Mouse (Mus musculus) limb, embryonic 10.5 days (tissue): ENCODE results near the gene 4931429L15Rik. TPM values are rescaled to one million over a fixed set of nuclear protein-coding genes. Genes with fewer than 3 reads are reported as not detected.

Experiments
- DNase-seq: peaks from one replicate; pipeline ENCODE4 v3.0.0-alpha.2; 2017; ENCODE audit warnings: low spot score
- H3K27ac ChIP-seq: fragments of 300-500 bp; sonication (generic); 2 replicates; pipeline ENCODE4 v1.5.1; 2016; ENCODE audit warnings: mild to moderate bottlenecking
- H3K27me3 ChIP-seq: fragments of 300-500 bp; sonication (generic); 2 replicates; pipeline ENCODE4 v1.6.1; 2016; ENCODE audit warnings: low read depth, mild to moderate bottlenecking; ENCODE audit not compliant: poor library complexity, severe bottlenecking
- H3K36me3 ChIP-seq: fragments of 300-500 bp; sonication (generic); 2 replicates; pipeline ENCODE4 v1.6.1; 2016; ENCODE audit warnings: mild to moderate bottlenecking, moderate library complexity
- H3K4me1 ChIP-seq: fragments of 300-500 bp; sonication (generic); 2 replicates; pipeline ENCODE4 v1.6.1; 2016
- H3K4me3 ChIP-seq: fragments of 300-500 bp; sonication (generic); 2 replicates; pipeline ENCODE4 v1.5.1; 2016; ENCODE audit warnings: mild to moderate bottlenecking, moderate library complexity
- H3K9me3 ChIP-seq: fragments of 300-500 bp; sonication (generic); replicated peaks from 2 replicates; pipeline ENCODE4 v1.6.1; 2016; ENCODE audit warnings: mild to moderate bottlenecking
- WGBS: fragments of 180-500 bp; shearing (Covaris S2); methylation state at CpG from one replicate; pipeline ENCODE4 v1.1.7; 2016; 5-methylcytosine and 5-hydroxymethylcytosine counted together
- polyA plus RNA-seq: library from polyadenylated mRNA; unstranded; fragments of >200 nt; fragmentation: Nextera tagmentation; extraction: Ambion mirVana; gene quantifications from 2 replicates; pipeline ENCODE4 v1.2.1, GENCODE M21; 2016

The 4931429L15Rik gene
- polyA plus RNA-seq, 1 experiment from 2014 or later: not detected

DNA sequence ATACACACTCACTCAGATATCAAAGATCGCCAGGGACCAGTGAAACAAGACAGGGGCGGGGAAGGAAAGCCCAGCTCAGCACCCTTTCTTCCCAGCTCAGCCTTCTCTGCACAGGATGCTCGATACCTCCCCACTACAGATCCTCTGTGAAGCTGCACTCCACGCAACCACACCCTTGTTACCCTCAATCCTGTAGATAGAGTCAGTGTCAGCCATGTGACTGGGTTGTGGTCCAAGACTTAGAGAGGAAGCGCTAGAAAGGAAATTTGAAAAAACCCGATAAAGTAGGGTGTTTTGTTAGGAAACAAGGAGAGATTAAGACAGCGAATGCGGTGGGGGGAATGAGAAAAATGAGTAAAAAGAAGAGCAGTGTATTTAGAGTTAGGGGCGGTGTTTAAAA lies 47.7 kb downstream of the 4931429L15Rik start:
- Histone ChIP-seq H3K36me3 (peaks cover 29% of the 10 kb centered on the region), H3K9me3 (no peaks in the 10 kb centered on the region), H3K4me3 (no peak overlapping the region), H3K4me1 (peaks cover 28% of the 10 kb centered on the region), H3K27me3 (peaks cover 40% of the 10 kb centered on the region), H3K27ac (no peak overlapping the region)
- DNase-seq: no peak
- WGBS: 87% methylated on average over 9 of the region's 9 CpGs

DNA sequence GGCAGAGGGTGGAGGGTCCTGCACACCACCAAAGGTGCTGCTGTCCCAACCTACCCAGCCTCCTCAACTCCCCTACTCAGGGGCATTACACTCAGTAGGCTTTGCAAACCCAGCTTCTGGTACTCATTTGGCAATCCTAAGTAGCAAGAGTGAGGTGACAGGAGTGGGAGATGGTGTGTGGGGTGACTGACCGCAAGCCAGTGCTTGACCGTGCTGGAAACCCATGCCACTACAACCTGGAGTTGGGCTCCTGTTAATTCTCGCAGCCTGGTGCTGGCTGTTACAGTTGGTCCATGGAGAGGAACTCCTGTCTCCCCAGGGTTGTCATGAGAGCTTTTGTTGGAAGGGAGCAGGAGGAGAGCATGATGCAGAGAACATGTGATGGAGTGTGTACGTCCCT lies 49.0 kb downstream of the 4931429L15Rik start:
- Histone ChIP-seq H3K36me3 (peaks cover 16% of the 10 kb centered on the region), H3K27me3 (peaks cover 40% of the 10 kb centered on the region), H3K27ac (no peak overlapping the region), H3K4me3 (no peak overlapping the region), H3K9me3 (no peaks in the 10 kb centered on the region), H3K4me1 (peaks cover 28% of the 10 kb centered on the region)
- WGBS: 96% methylated on average over 4 of the region's 4 CpGs
- DNase-seq: no peak

DNA sequence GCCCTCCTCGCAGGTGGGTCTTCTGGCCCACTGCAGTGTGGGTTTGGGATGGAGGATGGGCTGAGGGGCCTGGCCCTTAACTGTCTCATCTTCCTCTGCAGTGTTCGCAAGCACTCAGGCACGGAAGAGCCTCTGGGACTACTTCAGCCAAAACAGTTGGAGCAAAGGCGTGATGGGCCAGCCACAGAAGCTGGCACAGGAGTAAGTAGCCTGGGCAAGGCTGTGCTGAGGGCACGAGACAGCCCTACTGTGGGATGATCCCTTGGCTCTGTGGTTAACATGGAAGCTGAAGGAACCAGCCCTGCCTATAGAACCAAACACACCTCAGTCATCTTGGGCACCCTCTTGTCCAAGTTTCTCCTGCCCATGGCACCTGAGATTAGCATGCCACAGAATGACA lies 50.7 kb downstream of the 4931429L15Rik start:
- no peaks in the 10 kb centered on the region for H3K9me3 ChIP-seq
- no peak for DNase-seq
- no peak overlapping the region for H3K4me3 ChIP-seq
- H3K27ac ChIP-seq: no peak overlapping the region
- H3K36me3 ChIP-seq: no peaks in the 10 kb centered on the region
- peaks cover 40% of the 10 kb centered on the region for H3K27me3 ChIP-seq
- 90% methylated on average over 5 of the region's 5 CpGs for WGBS
- H3K4me1 ChIP-seq: peaks cover 26% of the 10 kb centered on the region

DNA sequence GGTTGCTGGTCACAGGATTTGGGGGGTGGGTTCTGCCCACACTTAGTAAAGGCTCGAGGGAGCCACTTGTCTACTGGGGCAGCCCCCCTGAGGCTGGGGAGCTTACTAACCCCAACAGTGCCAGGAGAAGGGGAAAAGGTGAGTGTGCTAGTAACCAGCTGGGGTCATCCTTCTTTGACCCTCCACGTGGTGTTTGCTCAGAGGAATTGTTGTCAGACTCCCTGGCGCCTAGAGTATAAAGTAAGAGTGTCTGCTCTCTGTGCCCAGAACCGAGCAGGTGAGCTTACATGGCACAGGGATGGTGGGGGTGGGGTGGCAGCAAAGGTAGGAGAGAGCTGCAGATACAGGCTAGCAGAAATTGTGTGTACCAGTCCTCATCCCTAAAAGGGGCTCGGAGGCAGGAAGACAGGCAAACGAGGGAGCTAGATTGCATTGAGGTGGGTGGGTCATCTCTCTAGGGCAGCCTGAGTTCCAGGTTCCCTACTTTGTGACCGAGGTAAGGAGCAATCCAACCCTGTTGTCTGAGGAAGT lies 51.4 kb downstream of the 4931429L15Rik start, which contains the start of gene Apoa5:
Gene Apoa5 (plus strand): TSS at position 291 of the 531 bp plus-strand sequence.
- no peak within 1 kb of the TSS for H3K27ac ChIP-seq
- WGBS: 61% methylated on average over 7 of the region's 7 CpGs
- H3K36me3 ChIP-seq: no peaks in the 10 kb centered on the region
- H3K9me3 ChIP-seq: no peaks in the 10 kb centered on the region
- H3K4me3 ChIP-seq: no peak within 1 kb of the TSS
- H3K27me3 ChIP-seq: peaks cover 40% of the 10 kb centered on the region
- DNase-seq: no peak
- H3K4me1 ChIP-seq: peaks cover 18% of the 10 kb centered on the region

DNA sequence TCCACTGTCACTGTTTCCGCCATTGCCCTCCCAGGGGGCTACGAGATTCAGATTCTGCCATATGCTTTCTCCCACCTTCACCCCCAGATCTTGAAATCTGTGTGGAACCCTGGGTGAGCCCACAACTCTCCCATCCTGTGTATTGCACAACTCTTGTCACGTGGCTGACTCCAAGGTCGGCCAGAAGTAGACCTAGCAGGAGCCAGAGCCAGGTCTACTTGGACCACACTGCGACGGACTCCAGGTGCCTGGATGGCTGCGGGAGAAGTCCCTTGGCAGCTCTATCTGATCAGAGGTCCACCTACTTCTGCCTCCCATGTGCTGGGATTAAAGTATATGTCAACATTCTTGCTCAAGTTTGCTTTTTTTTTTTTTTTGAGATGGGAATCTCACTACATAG lies 58.7 kb downstream of the 4931429L15Rik start:
- H3K27ac ChIP-seq: no peak overlapping the region
- H3K36me3 ChIP-seq: no peaks in the 10 kb centered on the region
- WGBS: 88% methylated on average over 7 of the region's 7 CpGs
- DNase-seq: no peak
- H3K4me3 ChIP-seq: no peak overlapping the region
- H3K27me3 ChIP-seq: no peaks in the 10 kb centered on the region
- H3K9me3 ChIP-seq: no peaks in the 10 kb centered on the region
- H3K4me1 ChIP-seq: peaks cover 4% of the 10 kb centered on the region; the same call in 1 of the 2 replicates

DNA sequence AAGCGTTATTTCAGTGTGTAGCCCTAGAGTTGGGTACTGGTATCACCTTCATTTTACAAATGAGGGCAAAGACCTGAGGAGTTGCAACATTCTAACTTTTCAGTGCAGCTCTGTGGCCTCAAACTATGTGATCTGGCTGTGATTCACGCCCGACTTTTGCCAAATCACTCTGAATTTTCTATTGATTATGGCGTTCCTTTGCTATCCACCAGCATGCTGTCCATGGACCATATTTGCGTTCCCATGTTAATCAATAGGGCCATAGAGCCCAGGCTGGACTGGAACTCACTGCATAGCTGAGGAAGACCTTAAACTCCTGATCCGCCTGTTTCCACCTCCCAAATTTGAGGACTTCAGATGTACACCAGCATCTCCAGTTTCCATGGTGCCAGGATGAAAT lies 60.7 kb downstream of the 4931429L15Rik start:
- H3K27me3 ChIP-seq: no peaks in the 10 kb centered on the region
- WGBS: 89% methylated on average over 6 of the region's 6 CpGs

DNA sequence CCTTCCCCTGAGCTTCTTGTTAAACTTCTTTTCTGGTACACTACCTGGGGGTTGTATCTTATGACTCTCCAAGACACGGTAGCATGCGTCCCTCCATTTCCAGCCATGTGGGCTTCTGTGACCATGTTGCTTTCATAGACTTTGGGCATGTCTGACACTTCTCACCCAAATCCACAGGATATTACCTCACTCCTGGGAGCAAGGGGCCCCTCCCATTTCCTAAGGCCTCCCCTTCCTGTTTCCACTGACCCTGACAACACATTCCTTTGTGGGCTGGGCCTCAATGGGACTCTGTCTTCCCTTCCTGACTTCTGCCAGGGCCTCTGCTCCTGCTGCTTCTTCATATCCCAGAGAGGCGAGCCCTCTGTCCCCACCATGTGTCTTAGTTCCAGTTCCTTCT lies 62.2 kb downstream of the 4931429L15Rik start:
- Histone ChIP-seq H3K36me3 (no peaks in the 10 kb centered on the region), H3K9me3 (no peaks in the 10 kb centered on the region), H3K27me3 (no peaks in the 10 kb centered on the region), H3K4me3 (no peak overlapping the region), H3K27ac (no peak overlapping the region), H3K4me1 (peaks cover 4% of the 10 kb centered on the region; the same call in 1 of the 2 replicates)
- DNase-seq: no peak
- 85% methylated on average over 3 of the region's 3 CpGs for WGBS

More for the DNA sequence above, 60.7 kb downstream of the 4931429L15Rik start:
- Histone ChIP-seq H3K9me3 (no peaks in the 10 kb centered on the region), H3K4me3 (no peak overlapping the region), H3K4me1 (peaks cover 4% of the 10 kb centered on the region; the same call in 1 of the 2 replicates), H3K27ac (no peak overlapping the region), H3K36me3 (no peaks in the 10 kb centered on the region)
- no peak for DNase-seq

DNA sequence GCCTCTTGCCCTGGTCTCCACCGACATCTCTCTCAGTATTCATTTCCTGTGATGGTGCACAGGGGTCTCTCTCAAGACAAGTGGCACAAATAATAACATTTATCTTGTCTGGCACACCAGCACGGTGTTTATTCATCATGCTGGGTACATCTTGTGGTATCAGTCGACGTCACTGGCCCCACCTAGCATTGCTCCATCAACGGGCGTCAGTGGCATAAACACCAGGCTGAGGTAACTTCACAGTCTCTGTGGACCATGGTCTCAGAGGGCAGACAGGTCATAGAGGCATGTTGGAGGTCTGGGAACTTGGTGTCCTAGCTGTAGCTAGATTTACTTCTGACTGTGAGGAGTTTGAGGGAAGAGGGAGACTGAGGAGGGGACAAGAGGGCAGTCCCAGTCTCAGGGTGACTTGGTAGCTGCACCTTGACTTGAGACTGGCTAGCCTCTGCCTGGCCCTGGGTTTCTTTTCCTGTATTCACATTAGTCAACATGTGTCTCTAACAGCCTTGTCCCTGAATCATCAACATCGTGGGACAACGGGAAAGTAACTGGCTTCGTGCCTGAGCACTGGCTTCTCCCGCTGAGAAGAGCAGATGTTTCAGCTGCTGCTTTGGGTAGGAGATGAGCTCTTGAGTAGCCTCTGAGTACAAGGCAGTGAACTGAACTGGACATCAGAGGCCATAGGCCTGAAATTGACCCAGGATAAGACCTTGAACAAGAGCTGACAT lies 63.0 kb downstream of the 4931429L15Rik start:
- no peaks in the 10 kb centered on the region for H3K36me3 ChIP-seq
- 93% methylated on average over 10 of the region's 10 CpGs for WGBS
- no peak overlapping the region for H3K27ac ChIP-seq
- H3K9me3 ChIP-seq: no peaks in the 10 kb centered on the region
- DNase-seq: no peak
- no peaks in the 10 kb centered on the region for H3K27me3 ChIP-seq
- H3K4me3 ChIP-seq: no peak overlapping the region
- H3K4me1 ChIP-seq: peaks cover 4% of the 10 kb centered on the region; the same call in 1 of the 2 replicates

DNA sequence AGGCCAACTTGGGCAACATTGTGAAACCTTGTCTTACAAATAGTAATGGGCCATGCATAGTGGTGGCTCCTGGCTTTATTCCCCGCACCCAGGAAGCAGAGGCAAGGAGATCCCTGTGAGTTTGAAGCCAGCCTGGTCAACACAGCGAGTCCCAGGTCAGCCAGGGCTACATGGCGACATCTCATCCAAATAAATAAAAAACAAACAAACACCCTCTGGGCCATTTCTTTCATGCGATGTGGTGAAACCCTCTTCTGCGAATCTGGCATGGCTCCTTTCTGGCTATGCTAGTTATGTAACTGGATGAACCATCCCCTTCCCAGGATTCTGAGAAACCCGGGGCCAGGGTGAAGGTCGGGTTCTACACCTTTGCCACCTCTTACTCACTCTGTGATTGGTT lies 63.6 kb downstream of the 4931429L15Rik start:
- H3K4me1 ChIP-seq: peaks cover 4% of the 10 kb centered on the region; the same call in 1 of the 2 replicates
- no peaks in the 10 kb centered on the region for H3K27me3 ChIP-seq
- H3K27ac ChIP-seq: no peak overlapping the region
- no peaks in the 10 kb centered on the region for H3K36me3 ChIP-seq
- no peak for DNase-seq
- H3K9me3 ChIP-seq: no peaks in the 10 kb centered on the region
- H3K4me3 ChIP-seq: no peak overlapping the region
- 85% methylated on average over 7 of the region's 7 CpGs for WGBS

Other genes with a start within 250 kb of the 4931429L15Rik start
- 1.3 and 1.7 TPM in 2 replicates for gene Apoa1, start 91.4 kb downstream of the 4931429L15Rik start, polyA plus RNA-seq
- gene Apoc3, start 84.3 kb downstream of the 4931429L15Rik start, polyA plus RNA-seq: not detected in 2 replicates
- 0.13 TPM in 1 of 2 replicates, not detected in the other for gene Apoa4, start 79.3 kb downstream of the 4931429L15Rik start, polyA plus RNA-seq
- gene Apoa5, start 51.4 kb downstream of the 4931429L15Rik start, polyA plus RNA-seq: 0.20 TPM in 1 of 2 replicates, not detected in the other
- gene Zpr1, start 46.9 kb downstream of the 4931429L15Rik start, polyA plus RNA-seq: 77.1 and 80.9 TPM in 2 replicates
- 36.6 and 37.4 TPM in 2 replicates for gene Bud13, start 37.0 kb downstream of the 4931429L15Rik start, polyA plus RNA-seq